Mouse (Mus musculus) lung, postnatal 0 days (tissue): ENCODE data around the gene Abat.

Experiments used
- CTCF ChIP-seq: IDR thresholded peaks from 2 replicates; pipeline ENCODE4 v1.5.1; 2016; ENCODE audit warnings: antibody characterized with exemption, mild to moderate bottlenecking
- EP300 ChIP-seq: IDR thresholded peaks from 2 replicates; pipeline ENCODE4 v1.6.1; 2016; ENCODE audit warnings: antibody characterized with exemption, mild to moderate bottlenecking, control low read depth

- TF ChIP-seq CTCF (no peak), EP300 (no peak)
These were observed 152.1 kb downstream of the Abat start for GRCm38 (mm10) chr16:8665367-8665766.
